Mouse (Mus musculus) kidney, embryonic 14.5 days (tissue): ENCODE data around the gene Pcyt1b. TPM values are rescaled to one million over a fixed set of nuclear protein-coding genes. Genes with fewer than 3 reads are reported as not detected.

Experiments
- ATAC-seq: fragments of 200-750 bp; cut with Nextera tagmentation; 2 replicates; pipeline ENCODE4 v1.8.0; 2017; ENCODE audit warnings: moderate number of reproducible peaks, mild to moderate bottlenecking, moderate TSS enrichment, moderate library complexity; ENCODE audit not compliant: low FRiP score, low TSS enrichment
- H3K27ac ChIP-seq: fragments of 300-500 bp; sonication (generic); 2 replicates; pipeline ENCODE4 v1.5.1; 2014; ENCODE audit warnings: low read depth, mild to moderate bottlenecking, low read length, moderate library complexity, mixed read lengths
- H3K27me3 ChIP-seq: fragments of 300-500 bp; sonication (generic); 2 replicates; pipeline ENCODE4 v1.6.1; 2014; ENCODE audit warnings: mild to moderate bottlenecking, low read length; ENCODE audit not compliant: control insufficient read depth, insufficient read depth
- H3K36me3 ChIP-seq: fragments of 300-500 bp; sonication (generic); 2 replicates; pipeline ENCODE4 v1.6.1; 2014; ENCODE audit warnings: low read length, mixed read lengths; ENCODE audit not compliant: control insufficient read depth, insufficient read depth
- H3K4me1 ChIP-seq: fragments of 300-500 bp; sonication (generic); 2 replicates; pipeline ENCODE4 v1.6.1; 2014; ENCODE audit warnings: low read length, mixed read lengths; ENCODE audit not compliant: control insufficient read depth, insufficient read depth
- H3K4me2 ChIP-seq: fragments of 300-500 bp; sonication (generic); replicated peaks from 2 replicates; pipeline ENCODE4 v1.6.1; 2014; ENCODE audit warnings: low read depth, mild to moderate bottlenecking, low read length
- H3K4me3 ChIP-seq: fragments of 300-500 bp; sonication (generic); 2 replicates; pipeline ENCODE4 v1.5.1; 2014; ENCODE audit warnings: mild to moderate bottlenecking, low read length
- H3K9ac ChIP-seq: fragments of 300-500 bp; sonication (generic); 2 replicates; pipeline ENCODE4 v1.6.1; 2014; ENCODE audit warnings: low read depth, mild to moderate bottlenecking, low read length, moderate library complexity
- H3K9me3 ChIP-seq: fragments of 300-500 bp; sonication (generic); 2 replicates; pipeline ENCODE4 v1.6.1; 2016; ENCODE audit warnings: low read length; ENCODE audit not compliant: control insufficient read depth
- WGBS: fragments of 180-500 bp; shearing (Covaris S2); extraction: QIAGEN DNeasy Blood & Tissue Kit; methylation state at CpG from one replicate; pipeline ENCODE4 v1.1.7; 2014; 5-methylcytosine and 5-hydroxymethylcytosine counted together
- polyA plus RNA-seq: library from polyadenylated mRNA; unstranded; fragments of >200 nt; fragmentation: Nextera tagmentation; extraction: Ambion mirVana; gene quantifications from 2 replicates; pipeline ENCODE4 v1.2.1, GENCODE M21; 2014

Gene Pcyt1b
- 1.2 and 1.3 TPM in 2 replicates for polyA plus RNA-seq

DNA sequence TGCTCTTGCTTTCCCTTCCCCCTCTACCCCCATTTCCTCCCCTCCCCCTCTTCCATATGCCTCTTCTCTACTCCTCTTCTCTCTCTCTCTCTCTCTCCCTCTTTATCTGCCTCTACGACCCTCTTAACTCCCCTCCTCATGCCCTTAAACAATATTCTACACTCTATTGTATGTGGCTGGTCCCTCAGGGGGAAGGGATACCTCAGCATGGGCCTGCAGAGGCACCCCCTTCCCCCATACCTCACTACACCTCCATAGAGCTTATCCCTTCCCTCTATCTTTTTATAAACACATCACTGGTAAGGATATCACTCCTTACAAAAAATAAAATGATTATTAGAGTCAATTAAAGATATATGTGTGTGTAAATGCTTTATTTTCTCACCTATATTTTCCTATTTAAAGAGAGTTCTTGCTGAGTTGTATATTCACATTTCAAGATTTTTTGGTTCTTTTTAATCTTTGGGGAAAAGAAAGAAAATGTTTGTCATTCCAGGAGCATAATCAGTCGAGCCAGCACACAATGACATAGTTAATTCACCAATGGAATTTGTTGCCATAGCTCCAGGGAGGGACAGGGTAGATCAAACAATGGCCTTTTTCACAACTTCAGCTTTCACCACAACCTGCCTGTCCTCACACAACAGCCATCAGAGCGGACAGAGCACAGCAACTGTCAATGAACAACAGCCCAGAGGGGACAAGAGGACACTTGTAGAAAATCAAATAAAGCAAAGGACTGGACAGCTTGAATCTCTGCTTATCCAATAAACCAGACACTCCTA lies at the start of gene Pcyt1b:
Gene Pcyt1b (plus strand): TSS at position 646 of the 785 bp plus-strand sequence.
- ATAC-seq, result no peak
- H3K9ac ChIP-seq, result no peak within 1 kb of the TSS
- H3K36me3 ChIP-seq, result no peaks in the 10 kb centered on the region
- no peaks in the 10 kb centered on the region for H3K4me1 ChIP-seq
- no peaks in the 10 kb centered on the region for H3K9me3 ChIP-seq
- no peak within 1 kb of the TSS for H3K4me2 ChIP-seq
- no peak within 1 kb of the TSS for H3K4me3 ChIP-seq
- WGBS, result 41% methylated on average over 3 of the region's 3 CpGs
- no peak within 1 kb of the TSS for H3K27ac ChIP-seq
- no peaks in the 10 kb centered on the region for H3K27me3 ChIP-seq

DNA sequence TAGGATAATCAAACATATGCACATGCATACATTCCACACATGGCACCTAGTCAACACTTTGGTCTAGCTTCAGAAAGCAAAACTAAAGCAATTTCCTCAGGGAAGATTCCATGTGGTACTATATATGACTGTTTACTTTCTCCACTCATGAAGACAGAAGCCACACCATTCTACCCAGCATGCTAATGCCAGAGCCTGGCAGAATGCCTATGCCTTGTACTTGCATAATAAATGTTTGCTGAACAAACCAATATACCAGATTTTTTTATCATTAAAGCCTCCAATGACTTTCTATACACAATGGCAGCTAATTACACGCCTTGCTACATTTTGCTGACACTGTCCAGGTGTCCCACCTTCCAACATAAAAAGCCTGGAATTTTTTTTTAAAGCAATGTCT lies 24.4 kb upstream of the Pcyt1b start:
- Histone ChIP-seq H3K4me1 (no peaks in the 10 kb centered on the region), H3K4me3 (no peak overlapping the region), H3K4me2 (peak overlapping the region; percentile 39; the same call in 1 of the 2 replicates), H3K36me3 (no peaks in the 10 kb centered on the region), H3K27me3 (no peaks in the 10 kb centered on the region), H3K9me3 (no peaks in the 10 kb centered on the region), H3K9ac (no peak overlapping the region), H3K27ac (no peak overlapping the region)
- no peak for ATAC-seq
- 78% methylated on average over 1 of the region's 1 CpGs for WGBS

DNA sequence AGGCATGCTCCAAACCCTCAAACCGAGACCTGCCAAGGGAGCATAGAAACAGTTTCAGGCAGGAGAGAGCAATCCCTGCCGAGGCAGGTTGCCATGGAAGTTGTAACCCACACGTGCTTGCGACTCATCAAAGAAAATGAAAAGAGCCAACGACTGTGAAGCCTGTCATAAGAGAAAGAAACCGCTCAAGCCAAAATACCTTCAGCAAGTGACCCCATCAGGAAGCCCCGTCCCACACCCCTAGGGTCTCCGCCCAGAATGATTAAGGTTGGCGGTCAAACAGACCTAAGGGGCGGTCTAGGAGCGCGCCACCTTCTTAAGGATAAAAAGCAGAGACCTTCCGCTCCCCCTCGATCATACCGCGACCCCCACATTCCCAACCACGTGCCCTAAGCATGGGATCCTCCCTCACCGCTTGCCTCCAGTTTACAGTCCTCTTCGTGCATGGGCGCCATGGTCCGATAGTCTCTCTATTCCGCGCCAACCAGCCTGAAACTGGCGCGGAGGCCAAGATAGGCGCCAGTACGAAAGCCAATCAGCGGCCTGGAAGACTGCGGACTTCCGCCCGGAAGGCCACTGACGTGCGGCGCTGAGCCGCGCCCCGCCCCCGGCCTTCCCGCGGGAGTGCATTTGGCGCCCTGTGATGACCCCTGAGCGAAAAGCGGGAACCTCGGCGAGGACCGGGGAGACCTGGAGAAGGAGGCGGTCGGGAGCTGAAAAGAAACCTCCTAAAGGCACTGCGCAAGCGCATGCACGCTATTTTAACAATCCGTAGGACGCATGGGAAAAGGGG lies 22.8 kb upstream of the Pcyt1b start, which contains the start of gene Pola1:
Gene Pola1 (minus strand): TSS at position 499 of the 793 bp plus-strand sequence.
- Histone ChIP-seq H3K27ac (no peak within 1 kb of the TSS; the same call in 1 of the 2 replicates), H3K36me3 (no peaks in the 10 kb centered on the region), H3K9me3 (no peaks in the 10 kb centered on the region), H3K9ac (peak within 1 kb of the TSS; percentile 60), H3K4me1 (no peaks in the 10 kb centered on the region), H3K27me3 (no peaks in the 10 kb centered on the region), H3K4me2 (peak within 1 kb of the TSS; percentile 39), H3K4me3 (peak within 1 kb of the TSS; percentile 52)
- ATAC-seq, result peak; percentile 99
- 29% methylated on average over 53 of the region's 53 CpGs for WGBS

DNA sequence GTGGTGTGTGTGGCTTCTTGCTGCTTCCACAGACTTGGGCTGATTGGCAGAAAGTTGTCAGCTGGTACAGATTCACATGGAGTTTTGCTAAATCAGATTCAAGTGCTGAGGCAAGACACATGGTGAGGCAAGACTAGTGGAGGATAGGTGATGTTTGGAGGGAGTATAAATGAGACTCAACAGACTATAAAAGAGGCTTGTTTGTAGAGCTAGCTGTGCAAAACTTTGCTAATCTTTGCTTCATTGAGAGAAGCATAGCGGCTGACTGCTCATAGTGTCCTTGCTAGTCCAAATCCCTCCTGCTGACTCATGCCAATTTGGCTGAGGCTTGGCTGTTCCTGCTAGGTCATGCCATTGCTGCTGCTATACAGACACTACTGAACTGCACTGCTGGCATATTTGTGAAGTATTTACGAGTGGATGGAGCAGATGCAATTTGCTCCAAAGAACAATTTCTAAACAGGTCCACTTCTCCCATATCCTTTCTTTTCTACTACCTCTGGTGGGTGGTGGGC lies 19.7 kb upstream of the Pcyt1b start:
- Histone ChIP-seq H3K4me3 (no peak overlapping the region), H3K9ac (no peak overlapping the region), H3K36me3 (no peaks in the 10 kb centered on the region), H3K27ac (no peak overlapping the region), H3K4me1 (no peaks in the 10 kb centered on the region), H3K9me3 (no peaks in the 10 kb centered on the region), H3K4me2 (no peak overlapping the region), H3K27me3 (no peaks in the 10 kb centered on the region)
- ATAC-seq, result no peak
- WGBS, result 84% methylated on average over 2 of the region's 2 CpGs

DNA sequence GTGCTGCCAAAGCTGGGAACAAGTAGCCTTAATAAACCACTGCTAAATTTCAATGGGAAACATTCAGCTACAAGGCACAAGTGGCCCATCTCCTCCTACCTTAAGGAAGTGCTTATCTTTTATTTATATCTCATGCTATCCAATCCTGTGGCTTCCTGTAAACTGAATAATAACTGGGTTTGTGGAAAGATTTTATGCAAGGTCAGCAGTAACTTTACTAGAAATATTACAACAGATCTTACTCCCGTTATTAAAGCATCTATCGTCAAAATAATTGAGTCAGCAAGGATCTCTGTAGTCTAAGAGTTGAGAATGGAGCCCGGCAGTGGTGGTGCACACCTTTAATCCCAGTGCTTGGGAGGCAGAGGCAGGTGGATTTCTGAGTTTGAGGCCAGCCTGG lies 11.1 kb upstream of the Pcyt1b start:
- H3K4me2 ChIP-seq, result no peak overlapping the region
- no peaks in the 10 kb centered on the region for H3K9me3 ChIP-seq
- no peak overlapping the region for H3K27ac ChIP-seq
- no peak for ATAC-seq
- H3K27me3 ChIP-seq, result no peaks in the 10 kb centered on the region
- WGBS, result 87% methylated on average over 3 of the region's 3 CpGs
- no peak overlapping the region for H3K9ac ChIP-seq
- no peak overlapping the region for H3K4me3 ChIP-seq
- no peaks in the 10 kb centered on the region for H3K4me1 ChIP-seq
- no peaks in the 10 kb centered on the region for H3K36me3 ChIP-seq

DNA sequence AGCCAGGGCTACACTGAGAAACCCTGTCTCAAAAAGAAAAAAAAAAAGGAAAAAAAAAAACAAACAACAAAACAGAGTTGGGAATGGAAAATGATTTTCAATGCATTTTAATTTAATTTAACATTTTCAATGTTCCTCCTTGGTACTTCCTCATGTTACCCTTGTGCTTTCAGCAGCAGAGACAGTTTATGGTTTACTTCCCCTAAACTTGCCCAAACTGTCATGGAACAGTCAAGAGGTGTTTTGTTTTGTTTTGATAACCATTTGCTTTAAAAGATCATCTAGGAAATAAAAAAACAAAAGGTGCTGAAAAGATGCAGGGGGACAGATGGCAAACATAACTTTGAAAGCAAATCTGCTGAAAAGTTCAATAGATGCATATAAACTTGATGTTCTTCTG lies 10.6 kb upstream of the Pcyt1b start:
- no peaks in the 10 kb centered on the region for H3K27me3 ChIP-seq
- no peaks in the 10 kb centered on the region for H3K36me3 ChIP-seq
- H3K27ac ChIP-seq, result no peak overlapping the region
- H3K9me3 ChIP-seq, result no peaks in the 10 kb centered on the region
- no peak overlapping the region for H3K4me3 ChIP-seq
- H3K9ac ChIP-seq, result no peak overlapping the region
- H3K4me2 ChIP-seq, result no peak overlapping the region
- no peak for ATAC-seq
- no peaks in the 10 kb centered on the region for H3K4me1 ChIP-seq

DNA sequence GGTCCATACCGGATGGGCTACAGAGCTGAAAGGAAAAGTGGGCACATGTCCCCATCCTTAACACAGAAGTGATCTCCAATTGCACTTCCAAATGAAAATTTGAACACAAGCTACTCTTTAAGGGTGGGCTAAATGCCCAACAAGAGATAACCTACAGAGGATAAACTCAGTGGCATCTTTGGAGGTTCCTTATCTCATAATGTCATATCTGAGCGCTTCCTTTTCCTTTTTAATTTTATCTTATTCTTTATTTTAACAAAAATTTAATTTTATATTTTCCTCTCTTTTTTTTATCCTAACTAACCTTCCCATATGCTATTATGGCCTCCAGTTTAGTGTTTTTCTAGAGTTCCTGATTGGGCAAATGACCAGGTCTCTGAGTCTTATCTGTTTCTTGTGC lies 3.9 kb upstream of the Pcyt1b start:
- no peaks in the 10 kb centered on the region for H3K27me3 ChIP-seq

DNA sequence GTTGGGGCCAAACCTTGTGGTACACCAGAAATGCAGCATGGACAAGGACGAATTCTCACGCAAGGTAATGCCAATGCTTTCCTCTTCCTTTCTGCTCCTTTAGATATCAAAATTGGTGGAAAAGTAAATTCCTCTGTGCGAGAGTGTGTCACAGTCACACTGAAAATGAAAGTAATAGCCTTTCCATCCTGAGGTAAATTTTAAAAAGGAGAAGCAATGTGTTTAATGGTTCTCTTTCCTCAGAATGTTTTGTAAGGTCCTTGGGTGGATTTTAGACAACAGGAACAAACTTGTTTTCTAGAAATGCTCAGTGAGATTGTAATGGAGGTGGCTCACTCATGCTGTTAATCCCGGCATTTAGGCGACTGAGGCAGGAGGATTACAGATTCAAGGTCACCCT lies 490 bp downstream of the Pcyt1b start:
- no peaks in the 10 kb centered on the region for H3K36me3 ChIP-seq
- H3K4me3 ChIP-seq, result no peak overlapping the region
- no peaks in the 10 kb centered on the region for H3K27me3 ChIP-seq
- H3K9ac ChIP-seq, result no peak overlapping the region
- whole genome bisulfite sequencing, result 88% methylated on average over 5 of the region's 5 CpGs
- H3K9me3 ChIP-seq, result no peaks in the 10 kb centered on the region
- H3K27ac ChIP-seq, result no peak overlapping the region
- no peaks in the 10 kb centered on the region for H3K4me1 ChIP-seq
- no peak overlapping the region for H3K4me2 ChIP-seq
- no peak for ATAC-seq

More for the DNA sequence above, 3.9 kb upstream of the Pcyt1b start:
- ATAC-seq, result no peak
- no peaks in the 10 kb centered on the region for H3K36me3 ChIP-seq
- H3K27ac ChIP-seq, result no peak overlapping the region
- H3K4me3 ChIP-seq, result no peak overlapping the region
- no peaks in the 10 kb centered on the region for H3K4me1 ChIP-seq
- H3K4me2 ChIP-seq, result no peak overlapping the region
- WGBS, result 92% methylated on average over 2 of the region's 2 CpGs
- no peak overlapping the region for H3K9ac ChIP-seq
- H3K9me3 ChIP-seq, result no peaks in the 10 kb centered on the region
